Mouse (Mus musculus) embryonic stem cell, embryonic (primary cell): Measurements from ENCODE around the gene Trmt1.

Experiments
- CTCF ChIA-PET, 4 experiments: fragments of 300-600 bp in 2 of 4; fragments of 350-600 bp in 2 of 4; sonication (Branson Sonifier 250); formaldehyde crosslinking; loops; one replicate each; lab custom pipeline; 2022; ENCODE audit warnings: inconsistent platforms in 2 of 4; lab: Charles Lee
- POLR2A ChIA-PET, 4 experiments: fragments of 300-600 bp in 2 of 4; fragments of 350-600 bp in 2 of 4; sonication (Branson Sonifier 250); formaldehyde crosslinking; loops; one replicate each; lab custom pipeline; 2022; ENCODE audit warnings: antibody characterized with exemption in 4 of 4, inconsistent platforms in 1 of 4; lab: Charles Lee

Trmt1 gene

GRCm38 (mm10) chr8:84705960-84706359 is 19.9 kb downstream of the Trmt1 start:
- ChIA-PET POLR2A (interaction anchor here in 2 of 4 experiments (0.6 to 4.7 kb wide), 10 partner anchors 15 to 331 kb away, joined by 3 to 36 read pairs (median 4); partner anchors contain the start of genes Ier2 (in 1 of the 2) and Tnpo2 (in 1 of the 2)), CTCF (interaction anchor here in 2 of 4 experiments (3.9 to 8.0 kb wide), 4 partner anchors 7 to 107 kb away, joined by 36 to 259 read pairs (median 131); no protein-coding TSS in a partner anchor)

GRCm38 (mm10) chr8:84706610-84707266 is 20.6 kb downstream of the Trmt1 start:
- POLR2A ChIA-PET = interaction anchor here in 2 of 4 experiments (0.6 to 4.7 kb wide), 34 partner anchors 9 to 365 kb away, joined by 3 to 36 read pairs (median 5); partner anchors contain the start of genes Calr (in 2 of the 2), Ier2 (in 2 of the 2), Nacc1 (in 2 of the 2) and Trmt1 (in 2 of the 2)

GRCm38 (mm10) chr8:84707267-84707883 is 21.3 kb downstream of the Trmt1 start:
- ChIA-PET CTCF (interaction anchor here (0.6 to 8.0 kb wide), 28 partner anchors 8 to 424 kb away, joined by 3 to 259 read pairs (median 8); partner anchors contain the start of genes Dand5 (in 2 of the 4) and G430095P16Rik (in 1 of the 4)), POLR2A (interaction anchor here (0.6 to 4.7 kb wide), 47 partner anchors 9 to 365 kb away, joined by 3 to 36 read pairs (median 5); partner anchors contain the start of genes Calr (in 2 of the 4), Ier2 (in 2 of the 4), Nacc1 (in 2 of the 4) and Trmt1 (in 2 of the 4))

More at GRCm38 (mm10) chr8:84706610-84707266, 20.6 kb downstream of the Trmt1 start:
- CTCF ChIA-PET = interaction anchor here in 3 of 4 experiments (0.8 to 8.0 kb wide), 14 partner anchors 8 to 197 kb away, joined by 3 to 259 read pairs (median 30); partner anchors contain the start of gene Dand5 (in 2 of the 3)

- ChIA-PET CTCF (interaction anchor here (0.6 to 8.0 kb wide), 53 partner anchors 9 to 425 kb away, joined by 3 to 259 read pairs (median 6); partner anchors contain the start of genes Dand5 (in 2 of the 4), G430095P16Rik (in 2 of the 4), Gcdh (in 1 of the 4) and Nacc1 (in 1 of the 4)), POLR2A (interaction anchor here (0.6 to 4.7 kb wide), 61 partner anchors 9 to 451 kb away, joined by 3 to 36 read pairs (median 5); partner anchors contain the start of genes Ier2 (in 3 of the 4), Calr (in 2 of the 4), Nacc1 (in 2 of the 4) and Trmt1 (in 2 of the 4))
Observed at GRCm38 (mm10) chr8:84708071-84708541, 22.0 kb downstream of the Trmt1 start.

- POLR2A ChIA-PET = interaction anchor here (0.6 to 4.7 kb wide), 69 partner anchors 9 to 379 kb away, joined by 3 to 36 read pairs (median 4); partner anchors contain the start of genes Calr (in 2 of the 4), Ier2 (in 2 of the 4), Nacc1 (in 2 of the 4) and Trmt1 (in 2 of the 4)
Observed at GRCm38 (mm10) chr8:84708774-84709475, 22.8 kb downstream of the Trmt1 start.

GRCm38 (mm10) chr8:84709931-84710330 is 23.8 kb downstream of the Trmt1 start:
- ChIA-PET CTCF (interaction anchor here (0.5 to 8.0 kb wide), 51 partner anchors 8 to 817 kb away, joined by 3 to 259 read pairs (median 7); partner anchors contain the start of genes Dand5 (in 2 of the 4), G430095P16Rik (in 1 of the 4) and Nacc1 (in 1 of the 4)), POLR2A (interaction anchor here (0.8 to 4.7 kb wide), 25 partner anchors 10 to 225 kb away, joined by 3 to 35 read pairs (median 6); partner anchors contain the start of genes Calr (in 1 of the 4), Dnase2a (in 1 of the 4), G430095P16Rik (in 1 of the 4) and Ier2 (in 1 of the 4))

More at GRCm38 (mm10) chr8:84708774-84709475, 22.8 kb downstream of the Trmt1 start:
- CTCF ChIA-PET = interaction anchor here (0.6 to 8.0 kb wide), 116 partner anchors 9 to 734 kb away, joined by 3 to 259 read pairs (median 4); partner anchors contain the start of genes G430095P16Rik (in 3 of the 4), Dand5 (in 2 of the 4), Nacc1 (in 2 of the 4) and Trmt1 (in 2 of the 4)

GRCm38 (mm10) chr8:84711312-84711711 is 25.2 kb downstream of the Trmt1 start:
- CTCF ChIA-PET = interaction anchor here (0.5 to 8.0 kb wide), 14 partner anchors 12 to 281 kb away, joined by 3 to 225 read pairs (median 5); partner anchors contain the start of gene G430095P16Rik (in 1 of the 4)
- POLR2A ChIA-PET = interaction anchor here in 2 of 4 experiments (0.7 to 3.0 kb wide), 8 partner anchors 10 to 104 kb away, joined by 3 to 9 read pairs (median 4); no protein-coding TSS in a partner anchor

GRCm38 (mm10) chr8:84711933-84712758 is 26.0 kb downstream of the Trmt1 start:
- POLR2A ChIA-PET = interaction anchor here in 2 of 4 experiments (0.6 to 3.0 kb wide), 12 partner anchors 9 to 109 kb away, joined by 3 to 9 read pairs (median 3); partner anchors contain the start of genes G430095P16Rik (in 1 of the 2) and Nacc1 (in 1 of the 2)
- CTCF ChIA-PET = interaction anchor here (0.6 to 8.0 kb wide), 19 partner anchors 11 to 281 kb away, joined by 3 to 225 read pairs (median 5); partner anchors contain the start of genes G430095P16Rik (in 1 of the 4) and Rad23a (in 1 of the 4)

GRCm38 (mm10) chr8:84712759-84713120 is 26.6 kb downstream of the Trmt1 start:
- ChIA-PET CTCF (interaction anchor here (0.6 to 8.0 kb wide), 13 partner anchors 13 to 182 kb away, joined by 3 to 225 read pairs (median 5); partner anchors contain the start of gene Rad23a (in 1 of the 4)), POLR2A (interaction anchor here in 2 of 4 experiments (0.6 to 3.0 kb wide), 12 partner anchors 9 to 108 kb away, joined by 3 to 9 read pairs (median 3); partner anchors contain the start of genes G430095P16Rik (in 1 of the 2) and Nacc1 (in 1 of the 2))

- ChIA-PET POLR2A (interaction anchor here in 2 of 4 experiments (0.8 to 3.0 kb wide), 10 partner anchors 8 to 71 kb away, joined by 3 to 9 read pairs (median 4); partner anchors contain the start of genes G430095P16Rik (in 1 of the 2) and Nacc1 (in 1 of the 2)), CTCF (interaction anchor here in 3 of 4 experiments (0.7 to 8.0 kb wide), 11 partner anchors 14 to 190 kb away, joined by 3 to 225 read pairs (median 6); no protein-coding TSS in a partner anchor)
Observed at GRCm38 (mm10) chr8:84713381-84713780, 27.3 kb downstream of the Trmt1 start.

- ChIA-PET POLR2A (interaction anchor here in 3 of 4 experiments (0.6 to 1.8 kb wide), 9 partner anchors 11 to 106 kb away, joined by 3 to 7 read pairs (median 4); partner anchors contain the start of gene Nacc1 (in 1 of the 3)), CTCF (interaction anchor here (0.6 to 3.9 kb wide), 12 partner anchors 10 to 1522 kb away, joined by 3 to 28 read pairs (median 4); no protein-coding TSS in a partner anchor)
Observed at GRCm38 (mm10) chr8:84714161-84714560, 28.1 kb downstream of the Trmt1 start.

- POLR2A ChIA-PET = interaction anchor here in 1 of 4 experiments (1.7 kb wide), 1 partner anchor 14 kb away, joined by 4 read pairs; no protein-coding TSS in a partner anchor
- CTCF ChIA-PET = interaction anchor here in 1 of 4 experiments (1.0 kb wide), 1 partner anchor 100 kb away, joined by 3 read pairs; no protein-coding TSS in a partner anchor
Observed at GRCm38 (mm10) chr8:84715893-84716468, 29.9 kb downstream of the Trmt1 start.

- ChIA-PET POLR2A (interaction anchor here in 1 of 4 experiments (0.6 to 1.7 kb wide), 4 partner anchors 13 to 29 kb away, joined by 3 to 4 read pairs (median 3); partner anchors contain the start of gene Nacc1), CTCF (interaction anchor here in 1 of 4 experiments (0.5 to 1.0 kb wide), 2 partner anchors 99 to 101 kb away, joined by 3 to 5 read pairs; no protein-coding TSS in a partner anchor)
Observed at GRCm38 (mm10) chr8:84716790-84717189, 30.7 kb downstream of the Trmt1 start.

GRCm38 (mm10) chr8:84718476-84718875 is 32.4 kb downstream of the Trmt1 start:
- POLR2A ChIA-PET = interaction anchor here in 3 of 4 experiments (0.6 to 1.9 kb wide), 6 partner anchors 8 to 100 kb away, joined by 3 to 6 read pairs (median 4); no protein-coding TSS in a partner anchor
- CTCF ChIA-PET = interaction anchor here (0.5 to 1.8 kb wide), 9 partner anchors 9 to 173 kb away, joined by 3 to 8 read pairs (median 4); no protein-coding TSS in a partner anchor
